Mouse (Mus musculus): ENCODE results near the gene Batf. TPM values are rescaled to one million over a fixed set of nuclear protein-coding genes. Genes with fewer than 3 reads are reported as not detected.

The Batf gene
- polyA plus RNA-seq, 1 experiment from 2014 or later, result 2.6 TPM

- Histone ChIP-seq H3K4me2 (replicated peaks; ENCODE audit: low read depth, low read length) (peak overlapping the region; percentile 90), H3K4me1 (ENCODE audit: control insufficient read depth, insufficient read depth, low read length) (peaks cover 3% of the 10 kb centered on the region; the same call in 1 of the 2 replicates), H3K4me3 (ENCODE audit: low read depth, low read length) (peak overlapping the region; percentile 32), H3K9ac (replicated peaks; ENCODE audit: low read depth, low read length) (no peak overlapping the region; the same call in 1 of the 2 replicates), H3K9me3 (ENCODE audit: control insufficient read depth, low read depth, low read length) (no peaks in the 10 kb centered on the region), H3K27ac (ENCODE audit: low read length) (no peak overlapping the region), H3K27me3 (ENCODE audit: control insufficient read depth, insufficient read depth, low read length) (no peaks in the 10 kb centered on the region), H3K36me3 (ENCODE audit: control insufficient read depth, insufficient read depth, low read length) (no peaks in the 10 kb centered on the region)
- 19% methylated on average over 21 of the region's 21 CpGs for WGBS
- ATAC-seq (ENCODE audit: insufficient number of reproducible peaks, insufficient read depth, low FRiP score, low read depth), result peak; percentile 24; the same call in 1 of the 2 replicates
Measured at GRCm38 (mm10) chr12:85746696-85747219, 60.3 kb downstream of the Batf start.

- WGBS, result 77% methylated on average over 10 of the region's 10 CpGs
- H3K4me3 ChIP-seq (ENCODE audit: low read depth, low read length), result no peak overlapping the region
Measured at GRCm38 (mm10) chr12:85747343-85747742, 60.9 kb downstream of the Batf start.

GRCm38 (mm10) chr12:85749861-85750260, 63.4 kb downstream of the Batf start:
- Histone ChIP-seq H3K36me3 (ENCODE audit: control insufficient read depth, insufficient read depth, low read length) (no peaks in the 10 kb centered on the region), H3K4me3 (ENCODE audit: low read depth, low read length) (no peak overlapping the region), H3K27me3 (ENCODE audit: control insufficient read depth, insufficient read depth, low read length) (no peaks in the 10 kb centered on the region), H3K27ac (ENCODE audit: low read length) (no peak overlapping the region), H3K4me1 (ENCODE audit: control insufficient read depth, insufficient read depth, low read length) (peaks cover 3% of the 10 kb centered on the region; the same call in 1 of the 2 replicates), H3K4me2 (replicated peaks; ENCODE audit: low read depth, low read length) (no peak overlapping the region), H3K9ac (replicated peaks; ENCODE audit: low read depth, low read length) (no peak overlapping the region), H3K9me3 (ENCODE audit: control insufficient read depth, low read depth, low read length) (no peaks in the 10 kb centered on the region)
- WGBS, result 81% methylated on average over 9 of the region's 9 CpGs
- ATAC-seq (ENCODE audit: insufficient number of reproducible peaks, insufficient read depth, low FRiP score, low read depth), result no peak

More at GRCm38 (mm10) chr12:85747343-85747742, 60.9 kb downstream of the Batf start:
- peak overlapping the region; percentile 90; the same call in 1 of the 2 replicates for H3K4me2 ChIP-seq (replicated peaks; ENCODE audit: low read depth, low read length)
- no peak overlapping the region for H3K9ac ChIP-seq (replicated peaks; ENCODE audit: low read depth, low read length)
- no peak overlapping the region for H3K27ac ChIP-seq (ENCODE audit: low read length)
- H3K9me3 ChIP-seq (ENCODE audit: control insufficient read depth, low read depth, low read length), result no peaks in the 10 kb centered on the region
- H3K4me1 ChIP-seq (ENCODE audit: control insufficient read depth, insufficient read depth, low read length), result peaks cover 3% of the 10 kb centered on the region; the same call in 1 of the 2 replicates
- no peaks in the 10 kb centered on the region for H3K27me3 ChIP-seq (ENCODE audit: control insufficient read depth, insufficient read depth, low read length)
- ATAC-seq (ENCODE audit: insufficient number of reproducible peaks, insufficient read depth, low FRiP score, low read depth), result no peak
- no peaks in the 10 kb centered on the region for H3K36me3 ChIP-seq (ENCODE audit: control insufficient read depth, insufficient read depth, low read length)

- no peak overlapping the region for H3K4me2 ChIP-seq (replicated peaks; ENCODE audit: low read depth, low read length)
- ATAC-seq (ENCODE audit: insufficient number of reproducible peaks, insufficient read depth, low FRiP score, low read depth), result no peak
- 88% methylated on average over 6 of the region's 6 CpGs for WGBS
Measured at GRCm38 (mm10) chr12:85752116-85752515, 65.6 kb downstream of the Batf start.

GRCm38 (mm10) chr12:85753223-85753622, 66.8 kb downstream of the Batf start:
- H3K4me1 ChIP-seq (ENCODE audit: control insufficient read depth, insufficient read depth, low read length), result no peaks in the 10 kb centered on the region
- no peaks in the 10 kb centered on the region for H3K36me3 ChIP-seq (ENCODE audit: control insufficient read depth, insufficient read depth, low read length)
- H3K27me3 ChIP-seq (ENCODE audit: control insufficient read depth, insufficient read depth, low read length), result no peaks in the 10 kb centered on the region
- 42% methylated on average over 2 of the region's 2 CpGs for WGBS
- H3K4me2 ChIP-seq (replicated peaks; ENCODE audit: low read depth, low read length), result no peak overlapping the region
- no peak overlapping the region for H3K27ac ChIP-seq (ENCODE audit: low read length)
- no peak overlapping the region for H3K4me3 ChIP-seq (ENCODE audit: low read depth, low read length)
- no peak for ATAC-seq (ENCODE audit: insufficient number of reproducible peaks, insufficient read depth, low FRiP score, low read depth)
- H3K9ac ChIP-seq (replicated peaks; ENCODE audit: low read depth, low read length), result no peak overlapping the region
- no peaks in the 10 kb centered on the region for H3K9me3 ChIP-seq (ENCODE audit: control insufficient read depth, low read depth, low read length)

More at GRCm38 (mm10) chr12:85752116-85752515, 65.6 kb downstream of the Batf start:
- no peak overlapping the region for H3K9ac ChIP-seq (replicated peaks; ENCODE audit: low read depth, low read length)
- H3K4me1 ChIP-seq (ENCODE audit: control insufficient read depth, insufficient read depth, low read length), result no peaks in the 10 kb centered on the region
- no peak overlapping the region for H3K27ac ChIP-seq (ENCODE audit: low read length)
- no peaks in the 10 kb centered on the region for H3K36me3 ChIP-seq (ENCODE audit: control insufficient read depth, insufficient read depth, low read length)
- H3K9me3 ChIP-seq (ENCODE audit: control insufficient read depth, low read depth, low read length), result no peaks in the 10 kb centered on the region
- no peak overlapping the region for H3K4me3 ChIP-seq (ENCODE audit: low read depth, low read length)
- H3K27me3 ChIP-seq (ENCODE audit: control insufficient read depth, insufficient read depth, low read length), result no peaks in the 10 kb centered on the region

- H3K4me2 ChIP-seq (replicated peaks; ENCODE audit: low read depth, low read length), result no peak overlapping the region
- ATAC-seq (ENCODE audit: insufficient number of reproducible peaks, insufficient read depth, low FRiP score, low read depth), result no peak
- no peak overlapping the region for H3K9ac ChIP-seq (replicated peaks; ENCODE audit: low read depth, low read length)
- no peak overlapping the region for H3K4me3 ChIP-seq (ENCODE audit: low read depth, low read length)
- no peaks in the 10 kb centered on the region for H3K4me1 ChIP-seq (ENCODE audit: control insufficient read depth, insufficient read depth, low read length)
- no peaks in the 10 kb centered on the region for H3K36me3 ChIP-seq (ENCODE audit: control insufficient read depth, insufficient read depth, low read length)
- no peaks in the 10 kb centered on the region for H3K27me3 ChIP-seq (ENCODE audit: control insufficient read depth, insufficient read depth, low read length)
- no peaks in the 10 kb centered on the region for H3K9me3 ChIP-seq (ENCODE audit: control insufficient read depth, low read depth, low read length)
- 44% methylated on average over 5 of the region's 5 CpGs for WGBS
- no peak overlapping the region for H3K27ac ChIP-seq (ENCODE audit: low read length)
Measured at GRCm38 (mm10) chr12:85754611-85755265, 68.3 kb downstream of the Batf start.

GRCm38 (mm10) chr12:85756455-85756854, 70.0 kb downstream of the Batf start:
- Histone ChIP-seq H3K27me3 (ENCODE audit: control insufficient read depth, insufficient read depth, low read length) (no peaks in the 10 kb centered on the region), H3K9me3 (ENCODE audit: control insufficient read depth, low read depth, low read length) (no peaks in the 10 kb centered on the region), H3K36me3 (ENCODE audit: control insufficient read depth, insufficient read depth, low read length) (no peaks in the 10 kb centered on the region), H3K4me1 (ENCODE audit: control insufficient read depth, insufficient read depth, low read length) (no peaks in the 10 kb centered on the region), H3K27ac (ENCODE audit: low read length) (no peak overlapping the region), H3K4me3 (ENCODE audit: low read depth, low read length) (no peak overlapping the region), H3K9ac (replicated peaks; ENCODE audit: low read depth, low read length) (no peak overlapping the region), H3K4me2 (replicated peaks; ENCODE audit: low read depth, low read length) (no peak overlapping the region)
- WGBS, result 81% methylated on average over 3 of the region's 3 CpGs
- ATAC-seq (ENCODE audit: insufficient number of reproducible peaks, insufficient read depth, low FRiP score, low read depth), result no peak

GRCm38 (mm10) chr12:85757074-85757473, 70.6 kb downstream of the Batf start:
- no peaks in the 10 kb centered on the region for H3K9me3 ChIP-seq (ENCODE audit: control insufficient read depth, low read depth, low read length)
- H3K4me3 ChIP-seq (ENCODE audit: low read depth, low read length), result no peak overlapping the region
- no peak overlapping the region for H3K27ac ChIP-seq (ENCODE audit: low read length)
- no peaks in the 10 kb centered on the region for H3K27me3 ChIP-seq (ENCODE audit: control insufficient read depth, insufficient read depth, low read length)
- WGBS, result 65% methylated on average over 3 of the region's 3 CpGs
- no peaks in the 10 kb centered on the region for H3K4me1 ChIP-seq (ENCODE audit: control insufficient read depth, insufficient read depth, low read length)
- H3K9ac ChIP-seq (replicated peaks; ENCODE audit: low read depth, low read length), result no peak overlapping the region
- ATAC-seq (ENCODE audit: insufficient number of reproducible peaks, insufficient read depth, low FRiP score, low read depth), result no peak
- H3K4me2 ChIP-seq (replicated peaks; ENCODE audit: low read depth, low read length), result no peak overlapping the region
- no peaks in the 10 kb centered on the region for H3K36me3 ChIP-seq (ENCODE audit: control insufficient read depth, insufficient read depth, low read length)

Measured in stomach, embryonic 14.5 days (tissue).